Comparison of ENCODE assay signal across 10 mouse cellular contexts in the genomic region with DNA sequence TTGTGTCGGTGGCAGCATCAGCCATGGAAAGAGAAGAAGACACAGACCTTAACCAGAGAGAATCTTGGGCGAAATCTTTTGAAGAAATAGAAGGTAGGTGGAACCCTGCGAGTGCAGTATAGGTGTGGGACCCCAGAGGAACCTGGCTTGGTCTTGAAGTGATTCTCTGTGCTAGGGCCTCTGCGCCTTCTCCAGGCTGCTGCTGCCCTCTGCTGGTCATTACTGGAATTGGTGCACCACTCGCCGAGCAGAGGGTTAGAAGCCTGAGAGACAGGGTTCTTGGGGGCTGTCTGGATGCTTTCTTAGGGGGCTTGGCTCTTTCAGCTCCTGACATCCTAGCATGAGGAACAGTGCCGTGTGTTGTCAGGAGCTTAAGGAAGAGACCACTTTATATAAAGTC.
A peak's percentile ranks its signal among the peaks of the same experiment; 100 is the strongest.
DNase-seq lines count a peak whose midpoint lies in the region; ATAC-seq and TF ChIP-seq lines count a peak whose summit lies in the region.
"Had no signal": no experiment of that assay in that cellular context is flagged by ENCODE, and none has a peak within 500 bp of the region (broad histone marks: within the 10 kb centered on the region; RNA-seq: fewer than 3 reads in every experiment).

No protein-coding gene starts in this region.

- H3K27ac ChIP-seq in intestine, postnatal 0 days (ENCODE audit: low read depth, low read length) = no peak overlapping the region
- H3K27ac ChIP-seq in intestine, embryonic 16.5 days (ENCODE audit: low read length) = no peak overlapping the region
- H3K27ac ChIP-seq in hindbrain, embryonic 12.5 days = no peak overlapping the region
- no peak overlapping the region for H3K27ac ChIP-seq in limb, embryonic 12.5 days
- H3K27ac ChIP-seq: embryonic facial prominence, embryonic 15.5 days had no signal

- no peak for ATAC-seq in intestine, postnatal 0 days
- no peak for ATAC-seq in intestine, embryonic 16.5 days
- ATAC-seq in hindbrain, embryonic 12.5 days (ENCODE audit: low FRiP score) = 0 out of 2 replicates have a peak, but pooled peaks have one; percentile 13
- peak; percentile 31; the same call in 1 of the 2 replicates for ATAC-seq in limb, embryonic 12.5 days (ENCODE audit: insufficient number of reproducible peaks, insufficient read depth, low FRiP score, low TSS enrichment, low read depth)
- ATAC-seq in monocyte, adult 5-6 weeks (replicated peaks; ENCODE audit: insufficient number of reproducible peaks, low FRiP score, low TSS enrichment, poor library complexity, severe bottlenecking) = 0 out of 2 replicates have a peak, but pooled peaks have one; percentile 30

- H3K4me1 ChIP-seq in intestine, postnatal 0 days (replicated peaks; ENCODE audit: control insufficient read depth, insufficient read depth, low read length) = no peaks in the 10 kb centered on the region
- no peaks in the 10 kb centered on the region for H3K4me1 ChIP-seq in intestine, embryonic 16.5 days (ENCODE audit: control insufficient read depth, insufficient read depth, low read length)
- no peaks in the 10 kb centered on the region for H3K4me1 ChIP-seq in hindbrain, embryonic 12.5 days
- no peaks in the 10 kb centered on the region for H3K4me1 ChIP-seq in limb, embryonic 12.5 days (replicated peaks)
- H3K4me1 ChIP-seq: embryonic facial prominence, embryonic 15.5 days had no signal

- peak; percentile 32 for DNase-seq in adrenal gland, adult 2 months
- DNase-seq in embryo, embryonic 11.5 days (ENCODE audit: low read depth, low spot score) = peak; percentile 46
- DNase-seq in testis, postnatal 10 days (ENCODE audit: low spot score) = peak; percentile 88

- WGBS in intestine, postnatal 0 days = 24% methylated on average over 7 of the region's 7 CpGs
- 29% methylated on average over 7 of the region's 7 CpGs for WGBS in intestine, embryonic 16.5 days
- WGBS in hindbrain, embryonic 12.5 days = 21% methylated on average over 7 of the region's 7 CpGs
- WGBS in limb, embryonic 12.5 days = 26% methylated on average over 7 of the region's 7 CpGs

- H3K36me3 ChIP-seq in intestine, postnatal 0 days (ENCODE audit: control insufficient read depth, insufficient read depth) = no peaks in the 10 kb centered on the region
- no peaks in the 10 kb centered on the region for H3K36me3 ChIP-seq in intestine, embryonic 16.5 days (ENCODE audit: control insufficient read depth, insufficient read depth, low read length)
- H3K36me3 ChIP-seq in hindbrain, embryonic 12.5 days = no peaks in the 10 kb centered on the region
- H3K36me3 ChIP-seq in limb, embryonic 12.5 days = no peaks in the 10 kb centered on the region
- H3K36me3 ChIP-seq: embryonic facial prominence, embryonic 15.5 days had no signal

- H3K27me3 ChIP-seq in intestine, postnatal 0 days (replicated peaks; ENCODE audit: control insufficient read depth, insufficient read depth, low read length) = no peaks in the 10 kb centered on the region
- H3K27me3 ChIP-seq in intestine, embryonic 16.5 days (replicated peaks; ENCODE audit: control insufficient read depth, insufficient read depth, low read length) = no peaks in the 10 kb centered on the region
- peaks cover 5% of the 10 kb centered on the region; the same call in 1 of the 2 replicates for H3K27me3 ChIP-seq in hindbrain, embryonic 12.5 days
- peaks cover 16% of the 10 kb centered on the region for H3K27me3 ChIP-seq in limb, embryonic 12.5 days

- H3K4me2 ChIP-seq in intestine, postnatal 0 days (replicated peaks; ENCODE audit: low read depth) = no peak overlapping the region
- no peak overlapping the region for H3K4me2 ChIP-seq in intestine, embryonic 16.5 days (ENCODE audit: low read depth, low read length)
- H3K4me2 ChIP-seq in hindbrain, embryonic 12.5 days (replicated peaks) = no peak overlapping the region
- H3K4me2 ChIP-seq in limb, embryonic 12.5 days = no peak overlapping the region
- H3K4me2 ChIP-seq: embryonic facial prominence, embryonic 15.5 days had no signal

- no peaks in the 10 kb centered on the region for H3K9me3 ChIP-seq in intestine, postnatal 0 days (ENCODE audit: control insufficient read depth)
- H3K9me3 ChIP-seq in intestine, embryonic 16.5 days (ENCODE audit: control insufficient read depth, low read length) = no peaks in the 10 kb centered on the region
- H3K9me3 ChIP-seq in hindbrain, embryonic 12.5 days (replicated peaks) = no peaks in the 10 kb centered on the region
- no peaks in the 10 kb centered on the region for H3K9me3 ChIP-seq in limb, embryonic 12.5 days
- H3K9me3 ChIP-seq: embryonic facial prominence, embryonic 15.5 days had no signal

- H3K9ac ChIP-seq in intestine, postnatal 0 days (ENCODE audit: low read depth, low read length) = no peak overlapping the region
- no peak overlapping the region for H3K9ac ChIP-seq in intestine, embryonic 16.5 days (ENCODE audit: low read depth, low read length)
- no peak overlapping the region for H3K9ac ChIP-seq in hindbrain, embryonic 12.5 days
- no peak overlapping the region for H3K9ac ChIP-seq in limb, embryonic 12.5 days (replicated peaks)
- H3K9ac ChIP-seq: embryonic facial prominence, embryonic 15.5 days had no signal

- TF ChIP-seq CTCF in intestine, postnatal 0 days (IDR thresholded peaks at IDR 0.05; ENCODE audit: low read depth) = peak; percentile 91

- H3K4me3 ChIP-seq in intestine, postnatal 0 days (ENCODE audit: low read depth, low read length) = no peak overlapping the region
- no peak overlapping the region for H3K4me3 ChIP-seq in intestine, embryonic 16.5 days (ENCODE audit: low read length)
- no peak overlapping the region for H3K4me3 ChIP-seq in hindbrain, embryonic 12.5 days
- H3K4me3 ChIP-seq in limb, embryonic 12.5 days (replicated peaks) = no peak overlapping the region
- H3K4me3 ChIP-seq: embryonic facial prominence, embryonic 15.5 days; myocyte had no signal

Comparison
In these comparisons a context has a peak if more than half of its experiments do, and no peak if none do; other contexts are left out.
1. ATAC-seq: peak in hindbrain, embryonic 12.5 days (single experiment), limb, embryonic 12.5 days (single experiment) and monocyte, adult 5-6 weeks (single experiment); none in intestine, postnatal 0 days (single experiment) and intestine, embryonic 16.5 days (single experiment).
2. DNase-seq: peak in every context shown above with its lines; median percentile 88 in testis, postnatal 10 days; 46 in embryo, embryonic 11.5 days; 32 in adrenal gland, adult 2 months.